Mouse (Mus musculus): ENCODE results near the gene Shh. TPM values are rescaled to one million over a fixed set of nuclear protein-coding genes. Genes with fewer than 3 reads are reported as not detected.

Gene Shh
- 1 to 10 TPM; 1.1 to 1.4 TPM for total RNA-seq (2021)
- long read RNA-seq, experiment 1, partial matches to known transcripts = 0 of 1 reads
- long read RNA-seq, experiment 1, other reads (novel, unspliced or antisense) = 1 of 1 reads
- long read RNA-seq, experiment 2, partial matches to known transcripts = 0 of 1 reads
- long read RNA-seq, experiment 2, other reads (novel, unspliced or antisense) = 0 of 1 reads

DNA sequence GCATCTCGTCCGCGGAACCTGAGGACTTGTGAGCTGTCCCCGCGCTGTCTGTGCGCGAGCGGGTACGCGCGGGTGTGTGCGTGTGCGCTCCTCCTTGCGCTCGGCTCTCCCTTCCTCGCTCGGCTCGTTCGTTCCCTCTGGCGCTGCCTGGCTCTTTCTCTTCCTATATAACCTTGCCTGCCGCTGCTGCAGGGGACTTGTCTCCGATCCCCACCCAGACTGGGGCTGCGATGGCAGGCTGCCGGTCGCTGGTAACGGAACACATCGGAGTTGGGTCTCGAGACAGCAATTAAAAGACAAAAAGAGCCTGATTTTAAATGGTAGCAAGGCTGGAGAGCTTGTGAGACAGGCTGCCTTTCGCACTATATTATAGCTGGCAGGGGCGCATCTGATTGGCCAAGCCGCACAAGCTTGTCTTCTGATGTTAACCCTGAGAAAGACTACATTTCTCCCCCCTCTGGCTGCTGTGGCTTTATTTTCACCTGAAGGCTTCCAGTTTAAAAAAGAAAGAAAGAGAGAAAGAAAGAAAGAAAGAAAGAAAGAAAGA lies at the start of gene Shh:
Gene Shh (minus strand): TSS at position 497 of the 547 bp plus-strand sequence.
- H3K4me3 ChIP-seq = peak within 1 kb of the TSS; percentile 61

DNA sequence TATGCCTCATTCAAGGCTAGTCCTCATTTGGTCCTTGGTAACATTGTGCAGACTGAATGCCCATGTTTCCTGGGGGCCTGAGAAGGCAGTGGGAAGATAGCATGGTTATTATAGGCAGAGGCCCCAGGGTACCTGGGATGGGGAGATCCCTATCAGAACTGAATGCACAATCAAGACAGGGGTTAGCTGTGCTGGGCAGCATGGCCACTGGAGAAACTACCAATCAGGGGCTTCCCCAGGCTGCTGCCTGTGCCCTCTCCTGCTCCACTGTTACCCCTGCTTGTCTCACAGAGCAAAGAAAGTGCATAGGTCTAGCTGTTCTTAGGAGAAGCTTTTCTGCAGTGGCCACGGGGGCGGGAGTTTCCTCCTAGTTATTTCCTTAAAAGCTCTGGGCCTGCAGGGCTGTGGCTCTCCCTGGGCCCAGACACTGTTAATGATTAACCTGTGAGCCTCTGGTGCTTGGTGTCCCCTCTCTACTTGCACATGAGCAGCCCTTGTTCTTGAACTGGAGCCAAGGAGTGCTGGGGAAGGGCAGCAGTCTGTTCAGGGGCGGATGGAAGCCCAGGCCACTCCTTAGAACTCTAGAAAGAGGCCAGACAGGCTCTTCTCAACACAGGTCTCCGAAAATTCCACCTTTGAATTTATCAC lies 33.9 kb upstream of the Shh start:
- Histone ChIP-seq H3K4me3 (no peak overlapping the region), H3K27ac (no peak overlapping the region)
- no peak for DNase-seq (ENCODE audit: low spot score in 2 of 2)
- TF ChIP-seq CTCF (conservative IDR thresholded peaks at IDR 0.05) = no peak

More for the DNA sequence above, at the start of gene Shh:
- TF ChIP-seq CTCF (conservative IDR thresholded peaks at IDR 0.05) = no peak
- DNase-seq (ENCODE audit: low spot score in 2 of 2) = peak in 1 of 2 experiments; percentile 11
- no peak within 1 kb of the TSS for H3K27ac ChIP-seq

DNA sequence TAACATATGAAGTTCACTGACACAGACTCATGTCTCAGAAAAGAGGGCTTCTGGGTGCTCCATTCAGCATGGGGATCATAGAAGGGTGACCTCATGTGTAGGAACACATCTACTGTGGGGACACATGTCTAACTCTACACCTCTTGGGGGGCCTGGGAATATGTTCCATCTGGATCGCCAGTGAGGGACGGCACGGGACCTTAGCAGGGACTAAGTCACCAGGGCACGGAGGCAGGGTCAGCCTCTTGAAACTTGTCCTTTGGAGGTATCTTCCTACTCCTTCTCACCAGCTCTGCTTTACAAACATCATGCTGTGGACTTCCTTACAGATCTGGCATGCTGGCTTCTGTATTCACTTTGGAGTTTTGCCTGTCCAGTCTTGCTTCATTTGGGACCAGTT lies 31.8 kb upstream of the Shh start:
- H3K4me3 ChIP-seq = no peak overlapping the region
- H3K27ac ChIP-seq = no peak overlapping the region
- DNase-seq (ENCODE audit: low spot score in 2 of 2) = no peak
- no peak for TF ChIP-seq CTCF (conservative IDR thresholded peaks at IDR 0.05)

- H3K27ac ChIP-seq = no peak overlapping the region
- no peak for DNase-seq (ENCODE audit: low spot score in 2 of 2)
- no peak overlapping the region for H3K4me3 ChIP-seq
- TF ChIP-seq CTCF (conservative IDR thresholded peaks at IDR 0.05) = no peak
Observed at GRCm38 (mm10) chr5:28495712-28496650, 28.9 kb upstream of the Shh start.

DNA sequence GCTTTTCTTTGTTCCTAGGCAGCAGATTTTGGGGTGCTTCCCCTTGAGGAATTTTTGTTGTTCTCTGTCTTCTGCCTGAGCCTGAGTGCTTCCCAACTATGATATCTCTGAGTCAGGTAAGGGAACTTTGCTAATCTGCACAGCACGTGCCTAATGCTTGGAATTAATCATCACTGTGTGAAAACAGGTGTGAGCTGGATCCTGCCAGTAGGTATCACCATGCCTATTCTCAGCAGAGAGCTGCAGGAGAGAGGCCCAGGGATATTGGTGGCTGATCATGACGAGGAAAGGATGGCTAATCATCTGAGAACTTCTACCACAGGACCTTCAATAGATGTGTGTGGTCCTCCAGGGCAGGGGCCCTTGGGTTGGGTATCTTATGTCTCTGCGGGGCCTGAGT lies 26.5 kb upstream of the Shh start:
- Histone ChIP-seq H3K4me3 (no peak overlapping the region), H3K27ac (no peak overlapping the region)
- TF ChIP-seq CTCF (conservative IDR thresholded peaks at IDR 0.05) = no peak
- no peak for DNase-seq (ENCODE audit: low spot score in 2 of 2)

DNA sequence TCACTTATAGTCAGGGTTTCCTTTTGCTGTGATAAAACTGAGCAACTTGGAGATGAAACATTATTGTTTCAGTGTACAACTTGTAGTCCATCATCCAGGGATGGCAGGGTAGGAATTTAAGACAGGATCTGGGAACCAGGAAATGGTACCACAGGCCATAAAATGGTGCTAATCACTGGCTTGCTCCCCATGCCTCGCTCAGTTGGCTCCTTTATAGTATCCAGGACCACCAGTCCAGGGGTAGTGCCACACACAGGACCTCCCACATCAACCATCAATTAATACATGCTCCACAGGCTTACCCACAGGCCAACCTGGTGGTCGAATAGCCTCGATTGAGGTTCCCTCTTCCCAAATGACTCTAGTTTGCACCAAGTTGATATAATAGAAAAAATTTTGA lies 15.9 kb upstream of the Shh start:
- Histone ChIP-seq H3K4me3 (no peak overlapping the region), H3K27ac (no peak overlapping the region)
- no peak for DNase-seq (ENCODE audit: low spot score in 2 of 2)
- no peak for TF ChIP-seq CTCF (conservative IDR thresholded peaks at IDR 0.05)

DNA sequence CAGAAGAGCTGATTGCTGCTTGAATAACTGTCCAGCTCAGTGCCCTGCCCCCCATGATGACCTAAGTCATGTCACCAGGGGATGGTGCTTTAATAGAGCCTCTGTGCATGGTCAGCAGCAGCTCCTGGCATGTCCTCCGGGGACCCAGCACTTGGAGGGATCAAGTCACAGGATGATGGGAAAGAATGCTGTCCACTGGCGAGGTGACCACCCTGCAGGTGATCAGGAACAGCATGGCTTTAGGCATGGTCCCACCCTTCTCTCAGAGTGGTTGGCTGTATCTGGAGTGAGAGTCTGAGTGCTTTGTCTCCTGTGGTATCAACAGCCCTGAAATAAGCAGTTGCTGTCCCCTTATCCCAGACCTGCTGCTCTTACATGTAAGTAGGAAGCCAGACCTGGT lies 14.7 kb upstream of the Shh start:
- no peak overlapping the region for H3K27ac ChIP-seq
- DNase-seq (ENCODE audit: low spot score in 2 of 2) = no peak
- no peak for TF ChIP-seq CTCF (conservative IDR thresholded peaks at IDR 0.05)
- H3K4me3 ChIP-seq = no peak overlapping the region

GRCm38 (mm10) chr5:28476389-28477379 lies 9.6 kb upstream of the Shh start:
- no peak for DNase-seq (ENCODE audit: low spot score in 2 of 2)
- H3K4me3 ChIP-seq = no peak overlapping the region
- H3K27ac ChIP-seq = no peak overlapping the region
- no peak for TF ChIP-seq CTCF (conservative IDR thresholded peaks at IDR 0.05)

DNA sequence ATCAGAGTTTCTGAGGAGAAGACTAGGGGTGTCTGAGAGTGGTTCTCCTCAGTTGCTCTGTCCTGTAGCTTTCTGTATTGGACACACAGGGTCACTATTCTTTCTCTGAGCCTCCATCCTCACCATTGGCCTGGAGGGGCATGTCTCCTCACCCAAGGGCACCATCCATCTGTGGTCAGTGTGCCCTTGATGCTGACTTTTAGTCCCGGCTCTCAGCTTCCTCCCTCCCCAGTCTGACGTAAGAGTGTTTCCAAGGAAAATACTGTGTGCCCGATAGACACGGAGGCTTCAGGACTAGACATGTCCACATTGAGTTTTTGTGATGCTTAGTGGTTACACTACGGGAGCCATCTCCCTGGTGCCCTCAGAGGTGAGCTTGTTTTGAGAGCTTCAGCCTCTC lies 6.5 kb upstream of the Shh start:
- no peak overlapping the region for H3K4me3 ChIP-seq
- no peak for TF ChIP-seq CTCF (conservative IDR thresholded peaks at IDR 0.05)
- no peak overlapping the region for H3K27ac ChIP-seq
- DNase-seq (ENCODE audit: low spot score in 2 of 2) = no peak

GRCm38 (mm10) chr5:28469525-28470202 lies 2.6 kb upstream of the Shh start:
- peak; percentile 19 to 70 for DNase-seq (ENCODE audit: low spot score in 2 of 2)
- peak; percentile 84 for TF ChIP-seq CTCF (conservative IDR thresholded peaks at IDR 0.05)

DNA sequence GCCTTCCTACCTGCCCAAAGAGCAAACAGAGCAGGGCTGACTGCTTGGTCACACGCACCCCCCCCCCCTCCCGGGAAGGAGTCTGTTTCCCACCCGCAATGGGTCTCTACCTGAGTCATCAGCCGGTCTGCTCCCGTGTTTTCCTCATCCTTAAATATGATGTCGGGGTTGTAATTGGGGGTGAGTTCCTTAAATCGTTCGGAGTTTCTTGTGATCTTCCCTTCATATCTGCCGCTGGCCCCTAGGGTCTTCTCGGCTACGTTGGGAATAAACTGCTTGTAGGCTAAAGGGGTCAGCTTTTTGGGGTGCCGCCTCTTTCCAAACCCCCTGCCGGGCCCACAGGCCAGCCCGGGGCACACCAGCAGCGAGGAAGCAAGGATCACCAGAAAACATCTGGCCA lies 705 bp downstream of the Shh start:
- Histone ChIP-seq H3K4me3 (peak overlapping the region; percentile 61), H3K27ac (no peak overlapping the region)
- DNase-seq (ENCODE audit: low spot score in 2 of 2) = no peak
- TF ChIP-seq CTCF (conservative IDR thresholded peaks at IDR 0.05) = no peak

More at GRCm38 (mm10) chr5:28469525-28470202, 2.6 kb upstream of the Shh start:
- Histone ChIP-seq H3K27ac (no peak overlapping the region), H3K4me3 (no peak overlapping the region)
